Mouse (Mus musculus) liver, embryonic 12.5 days (tissue): ENCODE results near the gene Pcca. TPM values are rescaled to one million over a fixed set of nuclear protein-coding genes. Genes with fewer than 3 reads are reported as not detected.

Source experiments
- ATAC-seq: fragments of 200-750 bp; cut with Nextera tagmentation; 2 replicates; pipeline ENCODE4 v1.8.0; 2017; ENCODE audit warnings: moderate number of reproducible peaks, mild to moderate bottlenecking, moderate library complexity
- H3K27ac ChIP-seq: fragments of 300-500 bp; sonication (generic); 2 replicates; pipeline ENCODE4 v1.5.1; 2016; ENCODE audit warnings: mild to moderate bottlenecking
- H3K27me3 ChIP-seq: fragments of 300-500 bp; sonication (generic); replicated peaks from 2 replicates; pipeline ENCODE4 v1.6.1; 2016; ENCODE audit warnings: mild to moderate bottlenecking, moderate library complexity
- H3K36me3 ChIP-seq: fragments of 300-500 bp; sonication (generic); 2 replicates; pipeline ENCODE4 v1.6.1; 2016; ENCODE audit warnings: mild to moderate bottlenecking, moderate library complexity
- H3K4me1 ChIP-seq: fragments of 300-500 bp; sonication (generic); 2 replicates; pipeline ENCODE4 v1.6.1; 2016
- H3K4me2 ChIP-seq: fragments of 300-500 bp; sonication (generic); 2 replicates; pipeline ENCODE4 v1.6.1; 2016; ENCODE audit warnings: mild to moderate bottlenecking, moderate library complexity
- H3K4me3 ChIP-seq: fragments of 300-500 bp; sonication (generic); 2 replicates; pipeline ENCODE4 v1.5.1; 2016; ENCODE audit warnings: mild to moderate bottlenecking, moderate library complexity
- H3K9ac ChIP-seq: fragments of 300-500 bp; sonication (generic); 2 replicates; pipeline ENCODE4 v1.6.1; 2016; ENCODE audit warnings: mild to moderate bottlenecking, moderate library complexity
- H3K9me3 ChIP-seq: fragments of 300-500 bp; sonication (generic); replicated peaks from 2 replicates; pipeline ENCODE4 v1.6.1; 2016; ENCODE audit warnings: mild to moderate bottlenecking, moderate library complexity
- WGBS: fragments of 180-500 bp; shearing (Covaris S2); methylation state at CpG from one replicate; pipeline ENCODE4 v1.1.7; 2016; ENCODE audit not compliant: insufficient replicate concordance; 5-methylcytosine and 5-hydroxymethylcytosine counted together
- polyA plus RNA-seq: library from polyadenylated mRNA; unstranded; fragments of >200 nt; fragmentation: Nextera tagmentation; extraction: Ambion mirVana; gene quantifications from 2 replicates; pipeline ENCODE4 v1.2.1, GENCODE M21; 2016

Gene Pcca
- polyA plus RNA-seq, 1 experiment from 2014 or later: 14.2 TPM

DNA sequence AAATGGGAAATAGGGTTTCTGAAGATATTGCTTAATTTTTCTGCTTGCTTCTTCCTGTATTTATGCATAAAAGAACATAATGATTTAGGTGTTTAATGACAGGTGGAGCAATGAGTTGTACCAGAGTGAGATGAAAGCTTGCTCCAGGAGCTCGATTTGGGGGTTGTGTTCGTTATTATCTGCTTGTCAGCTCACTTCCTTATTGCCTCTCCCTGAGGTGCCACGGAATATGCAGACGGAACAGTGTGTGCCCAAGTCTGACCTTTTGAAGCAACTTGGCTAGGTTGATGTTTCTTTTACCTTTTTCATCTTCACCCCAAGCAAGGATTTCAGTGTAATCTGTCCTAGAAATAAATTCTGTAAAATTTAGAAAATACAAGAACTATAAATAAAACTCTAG, 187.6 kb downstream of the Pcca start:
- no peaks in the 10 kb centered on the region for H3K9me3 ChIP-seq
- no peaks in the 10 kb centered on the region for H3K27me3 ChIP-seq
- H3K9ac ChIP-seq: no peak overlapping the region
- WGBS: 35% methylated on average over 4 of the region's 4 CpGs
- no peaks in the 10 kb centered on the region for H3K36me3 ChIP-seq
- H3K4me2 ChIP-seq: no peak overlapping the region
- H3K4me3 ChIP-seq: no peak overlapping the region
- H3K4me1 ChIP-seq: no peaks in the 10 kb centered on the region
- H3K27ac ChIP-seq: no peak overlapping the region
- no peak for ATAC-seq

DNA sequence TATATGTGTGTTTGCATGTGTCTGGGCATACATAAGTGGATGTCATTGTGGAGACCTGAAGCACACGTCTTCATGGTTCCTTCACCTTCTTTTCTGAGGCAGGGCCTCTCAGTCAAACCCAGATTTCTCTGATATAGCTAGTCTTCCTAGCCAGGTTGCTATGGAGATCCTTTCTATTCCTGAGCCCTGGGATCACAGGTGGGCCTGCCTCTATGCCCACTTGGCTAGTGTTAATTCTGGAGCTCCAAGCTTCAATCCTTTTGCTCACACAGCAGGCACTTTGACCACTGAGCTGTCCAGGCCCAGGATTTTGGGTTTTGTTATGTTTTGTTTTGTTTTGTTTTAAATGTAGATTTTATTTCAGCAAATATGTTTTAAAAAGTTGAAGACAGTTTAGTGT, 192.3 kb downstream of the Pcca start:
- H3K9me3 ChIP-seq: no peaks in the 10 kb centered on the region
- H3K4me1 ChIP-seq: no peaks in the 10 kb centered on the region
- no peak overlapping the region for H3K9ac ChIP-seq
- H3K36me3 ChIP-seq: no peaks in the 10 kb centered on the region
- no peak overlapping the region for H3K4me3 ChIP-seq
- H3K27me3 ChIP-seq: no peaks in the 10 kb centered on the region
- ATAC-seq: no peak
- no peak overlapping the region for H3K4me2 ChIP-seq
- whole genome bisulfite sequencing: 77% methylated on average over 1 of the region's 1 CpGs
- no peak overlapping the region for H3K27ac ChIP-seq

DNA sequence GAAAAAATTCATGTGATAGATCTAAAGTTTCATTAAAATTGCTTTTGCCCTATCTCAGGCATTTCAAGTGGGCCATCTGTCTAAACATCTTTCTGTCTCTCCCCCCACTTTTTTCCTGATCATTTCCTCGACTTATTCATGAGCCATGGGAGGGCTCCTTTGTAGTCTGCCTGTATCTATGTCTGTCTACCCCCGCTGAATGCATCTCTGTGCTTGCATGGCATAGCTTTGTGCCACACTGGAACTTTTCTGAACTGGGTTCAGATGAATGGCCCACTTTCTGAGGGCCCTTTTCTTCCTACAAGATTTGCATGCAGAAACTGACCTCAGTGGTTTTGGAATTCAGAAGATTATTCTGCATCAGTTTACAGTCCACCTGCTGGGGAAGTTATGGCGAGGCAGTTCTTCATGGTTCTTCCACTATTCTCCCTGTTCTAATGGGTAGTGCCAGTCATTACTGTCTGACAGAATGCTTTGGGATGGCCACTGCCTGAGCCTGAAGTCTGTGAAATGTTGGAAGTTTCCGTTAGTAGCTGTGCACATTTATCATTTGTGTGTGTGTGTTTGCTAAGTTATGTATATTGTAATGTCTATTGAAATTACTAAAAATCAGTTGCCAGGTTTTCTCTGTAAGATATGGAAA, 195.4 kb downstream of the Pcca start:
- no peaks in the 10 kb centered on the region for H3K36me3 ChIP-seq
- H3K4me3 ChIP-seq: no peak overlapping the region
- H3K4me2 ChIP-seq: no peak overlapping the region
- no peak overlapping the region for H3K27ac ChIP-seq
- WGBS: 59% methylated on average over 4 of the region's 4 CpGs
- no peak for ATAC-seq
- H3K9me3 ChIP-seq: no peaks in the 10 kb centered on the region
- no peaks in the 10 kb centered on the region for H3K27me3 ChIP-seq
- H3K9ac ChIP-seq: no peak overlapping the region
- H3K4me1 ChIP-seq: no peaks in the 10 kb centered on the region

DNA sequence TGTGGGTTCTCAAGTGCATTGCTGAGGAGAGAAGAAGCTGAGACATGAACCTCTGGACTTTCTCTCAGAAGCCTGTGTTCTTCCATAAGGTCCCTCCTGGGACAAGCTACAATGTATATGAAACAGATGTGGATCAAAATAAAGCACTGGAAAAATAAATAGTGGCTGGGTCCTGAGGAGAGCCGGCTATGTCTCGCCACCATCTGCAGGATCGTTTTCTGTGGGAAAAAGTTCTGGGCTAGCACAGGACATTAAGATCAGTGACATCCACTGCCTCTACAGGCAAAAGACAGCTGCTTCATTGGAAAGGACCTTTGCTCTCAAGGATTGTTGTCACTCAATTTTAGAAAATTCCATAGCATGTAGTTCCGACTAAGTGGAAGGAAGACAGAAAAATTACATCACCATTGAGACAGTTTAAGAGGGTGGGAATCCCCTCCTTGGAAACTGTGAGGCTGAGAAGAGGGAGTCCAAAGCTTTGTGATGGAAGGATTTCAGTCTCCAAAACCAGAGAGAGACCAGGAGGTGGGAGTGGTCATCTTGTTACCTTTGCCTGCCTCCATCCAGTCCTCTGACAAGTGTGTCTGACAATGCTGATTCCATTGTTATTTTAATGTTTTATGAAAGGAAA, 196.9 kb downstream of the Pcca start:
- H3K36me3 ChIP-seq: no peaks in the 10 kb centered on the region
- H3K27ac ChIP-seq: no peak overlapping the region
- H3K4me1 ChIP-seq: no peaks in the 10 kb centered on the region
- H3K4me2 ChIP-seq: no peak overlapping the region
- H3K4me3 ChIP-seq: no peak overlapping the region
- no peak for ATAC-seq
- 70% methylated on average over 4 of the region's 4 CpGs for WGBS
- H3K27me3 ChIP-seq: no peaks in the 10 kb centered on the region
- no peak overlapping the region for H3K9ac ChIP-seq
- H3K9me3 ChIP-seq: no peaks in the 10 kb centered on the region

DNA sequence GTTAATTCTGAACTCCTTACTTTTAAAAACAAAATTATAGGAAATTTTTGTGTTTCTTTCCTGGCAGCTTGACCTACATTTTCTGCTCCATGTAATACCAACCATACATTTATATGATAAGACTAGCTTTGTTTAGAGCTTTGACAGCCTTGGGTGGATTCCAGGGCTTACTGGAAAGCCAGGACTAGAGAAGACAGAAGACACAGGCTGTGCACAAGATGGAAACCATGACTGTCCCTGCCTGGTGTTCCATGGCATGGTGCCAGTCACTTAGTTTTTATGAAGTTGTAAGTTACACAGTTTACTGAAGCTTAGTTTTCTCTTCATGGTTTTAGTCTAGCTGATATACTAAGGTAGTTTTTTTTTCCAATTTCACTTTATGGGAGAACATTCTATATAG, 202.7 kb downstream of the Pcca start:
- ATAC-seq: no peak
- Histone ChIP-seq H3K27me3 (no peaks in the 10 kb centered on the region), H3K4me1 (no peaks in the 10 kb centered on the region), H3K9ac (no peak overlapping the region), H3K4me3 (no peak overlapping the region), H3K9me3 (no peaks in the 10 kb centered on the region), H3K4me2 (no peak overlapping the region), H3K27ac (no peak overlapping the region), H3K36me3 (no peaks in the 10 kb centered on the region)

DNA sequence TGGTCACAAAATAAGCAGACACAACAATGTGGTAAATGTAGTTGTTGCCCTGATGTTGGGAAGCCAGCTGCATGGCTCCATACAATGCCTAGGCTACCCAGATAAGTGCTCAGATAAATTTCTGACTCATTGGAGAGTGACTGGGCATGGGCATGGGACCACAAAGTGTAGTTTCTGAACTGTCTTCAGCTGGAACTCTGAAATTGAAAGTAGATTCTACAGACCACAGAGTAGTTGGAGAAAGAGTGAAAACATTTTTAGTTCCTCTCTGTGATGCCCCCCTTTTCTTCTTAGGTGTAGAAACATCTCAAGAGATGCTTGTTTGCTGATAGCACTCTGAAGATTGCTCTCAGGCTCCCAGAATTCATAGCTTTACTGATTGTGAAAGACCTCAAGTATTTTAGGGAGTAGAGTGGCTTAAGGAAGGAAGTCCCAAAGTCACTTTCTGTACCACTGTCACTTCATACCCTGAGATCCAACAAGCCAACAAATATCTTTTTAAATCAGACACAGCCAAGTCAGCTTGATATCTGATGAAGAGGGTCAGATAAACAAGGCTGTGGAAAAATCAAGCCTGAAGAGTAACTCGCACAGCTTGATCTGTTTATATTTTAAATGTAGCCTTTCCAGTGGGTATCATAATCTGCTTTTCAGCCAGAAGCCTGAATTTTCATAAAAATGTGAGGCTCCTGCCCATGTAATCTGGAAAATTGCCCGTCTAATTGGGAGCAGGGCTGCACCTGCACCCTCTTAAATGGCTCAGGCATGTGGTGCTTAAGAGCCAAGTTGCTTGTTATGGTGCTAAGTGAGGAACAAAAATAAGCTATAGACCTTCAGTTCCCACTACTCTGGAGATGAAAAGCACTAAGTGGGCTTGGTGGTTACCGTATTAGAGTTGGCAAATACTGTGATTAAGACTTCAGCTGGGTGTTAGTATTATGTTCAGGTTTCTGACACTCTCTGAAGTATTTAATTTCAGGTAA, 214.0 kb downstream of the Pcca start:
- H3K9me3 ChIP-seq: no peaks in the 10 kb centered on the region
- H3K4me2 ChIP-seq: no peak overlapping the region
- H3K4me3 ChIP-seq: no peak overlapping the region
- H3K36me3 ChIP-seq: no peaks in the 10 kb centered on the region
- H3K27ac ChIP-seq: no peak overlapping the region
- H3K9ac ChIP-seq: no peak overlapping the region
- no peaks in the 10 kb centered on the region for H3K27me3 ChIP-seq
- no peaks in the 10 kb centered on the region for H3K4me1 ChIP-seq
- no peak for ATAC-seq
- WGBS: 62% methylated on average over 3 of the region's 3 CpGs

DNA sequence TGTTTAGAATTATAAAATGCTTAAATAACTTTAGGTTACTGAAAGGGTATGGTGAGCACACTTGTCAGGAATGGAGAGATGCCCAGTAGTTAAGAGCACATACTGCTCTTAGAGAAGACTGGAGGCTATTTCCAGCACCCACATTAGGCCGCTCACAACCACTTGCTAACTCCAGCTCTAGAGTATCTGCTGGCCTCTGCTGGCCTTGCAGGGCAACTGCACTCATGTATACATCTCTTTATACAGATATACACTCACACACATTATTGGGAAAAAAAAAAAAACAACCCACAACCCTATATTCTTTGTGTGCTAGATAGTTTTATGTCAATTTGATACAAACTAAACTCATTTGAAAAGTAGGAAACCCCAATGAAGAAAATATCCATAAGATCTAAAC, 217.4 kb downstream of the Pcca start:
- 82% methylated on average over 1 of the region's 1 CpGs for WGBS
- no peaks in the 10 kb centered on the region for H3K9me3 ChIP-seq
- no peak overlapping the region for H3K27ac ChIP-seq
- ATAC-seq: no peak
- H3K9ac ChIP-seq: no peak overlapping the region
- H3K4me3 ChIP-seq: no peak overlapping the region
- H3K4me1 ChIP-seq: no peaks in the 10 kb centered on the region
- H3K4me2 ChIP-seq: no peak overlapping the region
- H3K27me3 ChIP-seq: no peaks in the 10 kb centered on the region
- no peaks in the 10 kb centered on the region for H3K36me3 ChIP-seq

DNA sequence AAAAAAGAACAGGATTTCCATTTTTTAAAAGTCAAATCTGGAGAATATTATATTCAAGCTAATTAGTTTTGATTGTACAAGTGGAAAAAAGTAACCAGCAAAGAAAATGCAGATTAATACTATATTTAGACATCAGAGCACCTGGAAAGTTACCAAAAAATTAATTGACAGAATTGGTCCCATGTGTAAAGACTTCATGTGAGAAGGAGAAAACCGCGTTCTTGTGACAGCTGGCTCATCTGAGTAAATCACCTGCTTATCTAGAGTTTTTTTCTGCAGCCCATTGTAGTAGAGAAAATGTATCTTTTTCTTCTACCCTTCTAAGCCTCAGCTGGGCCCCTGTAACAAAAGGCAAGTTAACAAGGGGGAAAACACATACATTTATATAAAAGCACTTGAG, 219.2 kb downstream of the Pcca start:
- Histone ChIP-seq H3K9me3 (no peaks in the 10 kb centered on the region), H3K36me3 (no peaks in the 10 kb centered on the region), H3K27ac (no peak overlapping the region), H3K27me3 (no peaks in the 10 kb centered on the region), H3K9ac (no peak overlapping the region), H3K4me3 (no peak overlapping the region), H3K4me2 (no peak overlapping the region), H3K4me1 (no peaks in the 10 kb centered on the region)
- WGBS: 61% methylated on average over 2 of the region's 2 CpGs
- no peak for ATAC-seq

DNA sequence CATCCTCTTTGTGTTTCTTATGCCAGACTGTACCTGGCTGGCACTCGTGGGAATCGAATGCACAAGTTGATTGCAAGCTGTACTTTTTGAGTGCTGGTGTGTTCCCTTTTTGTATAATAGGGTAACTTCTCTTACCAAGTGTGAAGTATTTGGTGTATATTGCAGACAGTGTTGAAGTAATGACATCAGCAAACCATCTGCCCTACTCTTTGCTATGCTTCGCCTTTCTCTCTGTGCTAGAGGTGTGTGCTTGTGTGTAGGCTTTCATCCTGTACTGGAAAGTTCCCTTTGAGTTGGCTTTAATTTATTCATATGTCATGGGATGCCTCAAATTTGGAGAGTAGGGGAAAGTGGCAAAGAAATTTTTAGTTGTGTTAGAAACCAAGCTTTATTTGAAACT, 220.2 kb downstream of the Pcca start:
- no peaks in the 10 kb centered on the region for H3K4me1 ChIP-seq
- no peak overlapping the region for H3K27ac ChIP-seq
- H3K4me2 ChIP-seq: no peak overlapping the region
- ATAC-seq: no peak
- H3K9ac ChIP-seq: no peak overlapping the region
- WGBS: 74% methylated on average over 3 of the region's 3 CpGs
- H3K27me3 ChIP-seq: no peaks in the 10 kb centered on the region
- H3K4me3 ChIP-seq: no peak overlapping the region
- H3K36me3 ChIP-seq: no peaks in the 10 kb centered on the region
- no peaks in the 10 kb centered on the region for H3K9me3 ChIP-seq

DNA sequence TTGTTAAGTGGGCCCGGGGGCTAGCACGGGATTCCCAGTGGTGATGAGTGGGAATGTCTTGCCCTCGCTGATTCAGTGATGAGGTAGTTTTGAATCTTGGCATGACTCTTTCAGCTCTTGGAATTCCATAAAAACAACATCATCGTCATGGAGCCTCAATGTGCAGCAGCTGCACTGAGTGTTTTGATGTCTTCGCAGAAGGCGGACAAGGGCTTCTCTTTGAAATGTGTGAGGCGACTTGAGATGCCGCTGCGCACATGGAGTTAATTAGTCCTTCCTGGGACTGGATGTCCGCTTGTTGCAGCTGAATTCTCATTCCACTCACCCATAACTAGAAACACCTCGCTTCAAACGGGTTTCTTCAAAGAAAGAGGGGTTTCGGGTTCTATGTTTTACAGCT, 221.4 kb downstream of the Pcca start:
- WGBS: 79% methylated on average over 13 of the region's 13 CpGs
- H3K9me3 ChIP-seq: no peaks in the 10 kb centered on the region
- ATAC-seq: no peak

DNA sequence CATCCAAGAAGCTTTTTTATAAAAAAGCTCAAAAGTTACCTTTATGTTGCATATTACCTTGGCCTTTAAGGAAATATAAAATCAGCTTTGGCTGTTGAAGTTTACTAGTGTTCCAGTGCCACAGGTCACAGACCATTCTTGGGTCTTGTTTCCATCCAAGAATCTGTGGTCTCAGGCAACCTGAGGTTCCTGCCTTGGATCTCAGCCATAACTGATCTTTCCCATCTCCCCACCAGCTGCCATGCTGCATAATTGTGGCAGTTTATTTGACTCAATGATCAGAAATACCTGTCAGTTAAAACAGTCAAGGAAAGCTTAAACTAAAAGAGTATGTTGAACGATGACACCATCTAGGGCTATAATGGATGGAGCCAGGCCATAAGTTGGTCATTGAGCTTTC, 222.5 kb downstream of the Pcca start:
- WGBS: 93% methylated on average over 1 of the region's 1 CpGs
- Histone ChIP-seq H3K4me1 (no peaks in the 10 kb centered on the region), H3K9ac (no peak overlapping the region), H3K27ac (no peak overlapping the region), H3K36me3 (no peaks in the 10 kb centered on the region), H3K27me3 (no peaks in the 10 kb centered on the region), H3K4me3 (no peak overlapping the region), H3K4me2 (no peak overlapping the region), H3K9me3 (no peaks in the 10 kb centered on the region)
- no peak for ATAC-seq

More for the DNA sequence above, 221.4 kb downstream of the Pcca start:
- Histone ChIP-seq H3K4me2 (no peak overlapping the region), H3K4me3 (no peak overlapping the region), H3K27me3 (no peaks in the 10 kb centered on the region), H3K9ac (no peak overlapping the region), H3K36me3 (no peaks in the 10 kb centered on the region), H3K4me1 (no peaks in the 10 kb centered on the region), H3K27ac (no peak overlapping the region)

DNA sequence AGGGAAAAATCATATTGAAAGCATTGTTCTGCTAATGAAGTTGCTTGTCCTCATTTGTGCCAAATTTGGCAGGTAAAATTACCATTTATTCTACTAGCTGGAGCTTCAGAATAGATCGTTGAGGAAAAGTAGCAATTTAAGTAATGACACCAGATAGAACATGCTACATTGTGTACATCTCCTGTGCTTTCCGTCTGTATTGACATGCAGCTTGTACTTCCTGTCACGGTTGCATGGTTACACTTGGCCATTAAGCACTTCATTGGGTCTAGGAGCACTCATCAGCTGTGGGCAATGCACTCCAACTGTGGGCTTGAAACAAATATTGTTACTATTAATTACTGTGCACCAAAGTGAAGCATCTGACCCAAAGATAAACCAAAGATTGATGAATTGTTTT, 225.8 kb downstream of the Pcca start:
- no peaks in the 10 kb centered on the region for H3K36me3 ChIP-seq
- ATAC-seq: no peak

More for the DNA sequence above, 225.8 kb downstream of the Pcca start:
- Histone ChIP-seq H3K27ac (no peak overlapping the region), H3K27me3 (no peaks in the 10 kb centered on the region), H3K4me3 (no peak overlapping the region), H3K9me3 (no peaks in the 10 kb centered on the region), H3K4me1 (no peaks in the 10 kb centered on the region), H3K4me2 (no peak overlapping the region), H3K9ac (no peak overlapping the region)
- 55% methylated on average over 3 of the region's 3 CpGs for WGBS
